In the genomic region with DNA sequence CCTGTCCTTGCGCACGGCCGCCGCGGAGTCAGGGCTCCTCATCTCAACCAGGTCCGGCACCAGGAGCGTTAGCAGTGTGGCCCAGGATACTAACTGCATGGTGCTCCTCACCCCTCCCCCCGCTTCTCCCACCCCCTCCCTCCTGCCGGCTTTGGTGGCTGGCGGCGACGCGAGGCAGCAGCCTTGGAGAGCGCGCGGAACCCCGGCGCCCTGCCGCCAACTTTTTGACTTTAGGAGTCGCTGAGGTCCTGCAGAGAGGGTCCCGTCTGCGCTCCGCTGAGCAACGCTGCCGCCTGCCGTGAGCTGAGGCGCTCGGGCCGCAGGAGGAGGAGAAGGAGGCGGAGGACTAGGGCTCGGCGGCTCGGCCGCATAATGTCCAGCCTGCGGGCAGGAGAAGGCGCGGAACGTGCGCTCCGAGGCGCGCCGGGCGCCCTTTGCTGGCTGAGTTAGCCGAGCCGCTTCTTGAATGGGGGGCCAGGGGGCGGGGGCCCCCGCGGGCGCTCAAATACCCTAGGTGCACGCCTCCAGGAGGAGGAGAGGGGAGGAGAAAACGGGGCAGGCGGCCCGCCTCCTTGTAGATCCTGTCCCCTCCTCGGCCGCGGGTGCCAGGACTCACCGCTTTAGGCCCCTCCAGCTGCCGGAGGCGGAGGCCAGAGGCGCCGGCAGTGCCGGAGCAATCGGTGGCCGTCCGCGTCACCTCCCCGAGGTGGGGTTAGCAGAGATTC, we compare ENCODE assay signal across 9 mouse cellular contexts. TPM values are rescaled to one million over a fixed set of nuclear protein-coding genes. Genes with fewer than 3 reads are reported as not detected.
A peak's percentile ranks its signal among the peaks of the same experiment; 100 is the strongest.
DNase-seq lines count a peak whose midpoint lies in the region; ATAC-seq and TF ChIP-seq lines count a peak whose summit lies in the region.
"Had no signal": no experiment of that assay in that cellular context is flagged by ENCODE, and none has a peak within 500 bp of the region (broad histone marks: within the 10 kb centered on the region; RNA-seq: fewer than 3 reads in every experiment).

Gene Adamts9 (minus strand): TSS at position 436 of the 725 bp plus-strand sequence.

- no peaks in the 10 kb centered on the region; the same call in 1 of the 2 replicates for H3K27me3 ChIP-seq in thymus, adult 2 months (ENCODE audit: control insufficient read depth, insufficient read depth, low read length)
- H3K27me3 ChIP-seq in forebrain, embryonic 10.5 days (ENCODE audit: poor library complexity, severe bottlenecking): peaks cover 69% of the 10 kb centered on the region
- H3K27me3 ChIP-seq in heart, embryonic 15.5 days: peaks cover 3% of the 10 kb centered on the region; the same call in 1 of the 2 replicates
- peaks cover 47% of the 10 kb centered on the region for H3K27me3 ChIP-seq in liver, embryonic 16.5 days (ENCODE audit: control insufficient read depth, insufficient read depth, low read depth, low read length)

- H3K4me3 ChIP-seq in thymus, adult 2 months (ENCODE audit: control insufficient read depth, insufficient read depth, low read length): peak within 1 kb of the TSS; percentile 12; the same call in 1 of the 2 replicates
- peak within 1 kb of the TSS; percentile 72 for H3K4me3 ChIP-seq in forebrain, embryonic 10.5 days
- H3K4me3 ChIP-seq in heart, embryonic 15.5 days: peak within 1 kb of the TSS; percentile 73
- peak within 1 kb of the TSS; percentile 49 for H3K4me3 ChIP-seq in liver, embryonic 16.5 days (ENCODE audit: low read depth, low read length)
- peak within 1 kb of the TSS; percentile 56 for H3K4me3 ChIP-seq in olfactory bulb, adult 2 months (ENCODE audit: insufficient read depth, low read depth, low read length)

- peak; percentile 9 for DNase-seq in thymus, adult 2 months
- no peak for DNase-seq in thymus, postnatal 25 days
- DNase-seq in forebrain, embryonic 10.5 days (ENCODE audit: extremely low spot score, low spot score): peak; percentile 78
- peak; percentile 94 for DNase-seq in kidney, postnatal 10 days
- peak; percentile 68 to 87 for DNase-seq in urinary bladder, postnatal 36 days (ENCODE audit: low spot score in 2 of 2)

- peak within 1 kb of the TSS; percentile 78 for H3K9ac ChIP-seq in heart, embryonic 15.5 days
- no peak within 1 kb of the TSS for H3K9ac ChIP-seq in liver, embryonic 16.5 days (ENCODE audit: low read depth, low read length)

- peaks cover 6% of the 10 kb centered on the region; the same call in 1 of the 2 replicates for H3K9me3 ChIP-seq in forebrain, embryonic 10.5 days
- H3K9me3 ChIP-seq in heart, embryonic 15.5 days (replicated peaks): no peaks in the 10 kb centered on the region
- no peaks in the 10 kb centered on the region for H3K9me3 ChIP-seq in liver, embryonic 16.5 days (replicated peaks; ENCODE audit: control insufficient read depth, low read length)

- H3K4me1 ChIP-seq in thymus, adult 2 months (replicated peaks; ENCODE audit: control insufficient read depth, insufficient read depth, low read length): no peaks in the 10 kb centered on the region
- H3K4me1 ChIP-seq in forebrain, embryonic 10.5 days: peaks cover 49% of the 10 kb centered on the region
- H3K4me1 ChIP-seq in heart, embryonic 15.5 days (replicated peaks): peaks cover 12% of the 10 kb centered on the region
- no peaks in the 10 kb centered on the region for H3K4me1 ChIP-seq in liver, embryonic 16.5 days (ENCODE audit: control insufficient read depth, low read depth, low read length)
- H3K4me1 ChIP-seq in olfactory bulb, adult 2 months (ENCODE audit: control insufficient read depth, insufficient read depth, low read length): peaks cover 21% of the 10 kb centered on the region

- H3K36me3 ChIP-seq in thymus, adult 2 months (ENCODE audit: control insufficient read depth, insufficient read depth, low read length): no peaks in the 10 kb centered on the region
- 0 out of 2 replicates have a peak, but pooled peaks cover 6% of the 10 kb centered on the region for H3K36me3 ChIP-seq in forebrain, embryonic 10.5 days (replicated peaks)
- peaks cover 2% of the 10 kb centered on the region; the same call in 1 of the 2 replicates for H3K36me3 ChIP-seq in heart, embryonic 15.5 days
- H3K36me3 ChIP-seq in liver, embryonic 16.5 days (ENCODE audit: control insufficient read depth, insufficient read depth): no peaks in the 10 kb centered on the region
- H3K36me3 ChIP-seq: G1E had no signal

- no peak for TF ChIP-seq CTCF in thymus, adult 2 months (IDR thresholded peaks at IDR 0.05; ENCODE audit: borderline replicate concordance, control insufficient read depth, extremely low read depth, insufficient read depth, low read length, poor library complexity)
- TF ChIP-seq CTCF in olfactory bulb, adult 2 months (IDR thresholded peaks at IDR 0.05; ENCODE audit: insufficient read depth, low read depth, low read length): no peak

- 1% methylated on average over 64 of the region's 68 CpGs for WGBS in thymus, adult 2 months
- under 1% methylated on average over 68 of the region's 68 CpGs for WGBS in forebrain, embryonic 10.5 days
- under 1% methylated on average over 61 of the region's 68 CpGs for WGBS in heart, embryonic 15.5 days
- 0% methylated on average over 58 of the region's 68 CpGs for WGBS in liver, embryonic 16.5 days (ENCODE audit: insufficient replicate concordance)
- WGBS in olfactory bulb, adult 2 months: 1% methylated on average over 65 of the region's 68 CpGs

- no peak for TF ChIP-seq POLR2A in thymus, adult 2 months (IDR thresholded peaks at IDR 0.05; ENCODE audit: control insufficient read depth, extremely low read depth, insufficient read depth, low read length, poor library complexity)
- TF ChIP-seq POLR2A in olfactory bulb, adult 2 months (IDR thresholded peaks at IDR 0.05; ENCODE audit: insufficient read depth, low read depth, low read length): peak; percentile 32; the same call in 1 of the 2 replicates

- H3K27ac ChIP-seq in thymus, adult 2 months (ENCODE audit: control insufficient read depth, insufficient read depth, low read length): no peak within 1 kb of the TSS
- peak within 1 kb of the TSS; percentile 89 for H3K27ac ChIP-seq in forebrain, embryonic 10.5 days
- H3K27ac ChIP-seq in heart, embryonic 15.5 days: peak within 1 kb of the TSS; percentile 97
- no peak within 1 kb of the TSS; the same call in 1 of the 2 replicates for H3K27ac ChIP-seq in liver, embryonic 16.5 days (ENCODE audit: low read length)
- no peak within 1 kb of the TSS for H3K27ac ChIP-seq in olfactory bulb, adult 2 months (ENCODE audit: insufficient read depth, low read depth, low read length)

- peak; percentile 81 for ATAC-seq in heart, embryonic 15.5 days (replicated peaks; ENCODE audit: insufficient number of reproducible peaks, insufficient read depth, low FRiP score, low read depth)
- peak; percentile 55 for ATAC-seq in liver, embryonic 16.5 days (ENCODE audit: low read depth)

- H3K4me2 ChIP-seq in heart, embryonic 15.5 days: peak within 1 kb of the TSS; percentile 69
- H3K4me2 ChIP-seq in liver, embryonic 16.5 days (ENCODE audit: low read depth, low read length): peak within 1 kb of the TSS; percentile 49

RNA-seq across cellular contexts. Expression of gene Adamts9, which starts in this region (rescaled TPM):
- 4.5 and 4.7 TPM in 2 replicates for polyA plus RNA-seq in thymus, adult 2 months (2012; rRNA removed)
- 2.6 and 2.8 TPM in 2 replicates for polyA plus RNA-seq in forebrain, embryonic 10.5 days (2016; fragmentation: Nextera tagmentation; extraction: Ambion mirVana)
- 6.5 and 7.4 TPM in 2 replicates for polyA plus RNA-seq in heart, embryonic 15.5 days (2015; fragmentation: Nextera tagmentation; extraction: Ambion mirVana)
- 0.75 and 1.0 TPM in 2 replicates for polyA plus RNA-seq in liver, embryonic 16.5 days (2015; fragmentation: Nextera tagmentation; extraction: Ambion mirVana)
- polyA plus RNA-seq in olfactory bulb, adult 2 months (2012; ENCODE audit: insufficient read depth, insufficient read length, low replicate concordance, missing spikeins): not detected in 2 replicates
- polyA plus RNA-seq: G1E had no signal

Comparison
In these comparisons a context has a peak if more than half of its experiments do, and no peak if none do; other contexts are left out.
1. H3K27ac ChIP-seq: peak in forebrain, embryonic 10.5 days (single experiment) and heart, embryonic 15.5 days (single experiment); none in thymus, adult 2 months (single experiment), liver, embryonic 16.5 days (single experiment) and olfactory bulb, adult 2 months (single experiment).
2. H3K4me3 ChIP-seq: peak in every context shown above with its lines; median percentile 73 in heart, embryonic 15.5 days; 72 in forebrain, embryonic 10.5 days; 56 in olfactory bulb, adult 2 months; 49 in liver, embryonic 16.5 days; 12 in thymus, adult 2 months.